Mouse (Mus musculus) brain, adult 10 weeks (tissue): ENCODE results near the gene Slc35g1. TPM values are rescaled to one million over a fixed set of nuclear protein-coding genes. Genes with fewer than 3 reads are reported as not detected.

ENCODE experiments used
- polyA plus RNA-seq: library from polyadenylated mRNA; stranded (reverse); fragments of 350-450 nt; fragmentation: Illumina TruSeq; extraction: RNeasy Lipid Tissue Mini Kit (QIAGEN cat#74804); gene quantifications from one replicate; pipeline ENCODE4 v1.2.3, GENCODE M21; 2015; ENCODE audit warnings: low read depth, low replicate concordance

Slc35g1 gene
- polyA plus RNA-seq = 2.7 TPM

DNA sequence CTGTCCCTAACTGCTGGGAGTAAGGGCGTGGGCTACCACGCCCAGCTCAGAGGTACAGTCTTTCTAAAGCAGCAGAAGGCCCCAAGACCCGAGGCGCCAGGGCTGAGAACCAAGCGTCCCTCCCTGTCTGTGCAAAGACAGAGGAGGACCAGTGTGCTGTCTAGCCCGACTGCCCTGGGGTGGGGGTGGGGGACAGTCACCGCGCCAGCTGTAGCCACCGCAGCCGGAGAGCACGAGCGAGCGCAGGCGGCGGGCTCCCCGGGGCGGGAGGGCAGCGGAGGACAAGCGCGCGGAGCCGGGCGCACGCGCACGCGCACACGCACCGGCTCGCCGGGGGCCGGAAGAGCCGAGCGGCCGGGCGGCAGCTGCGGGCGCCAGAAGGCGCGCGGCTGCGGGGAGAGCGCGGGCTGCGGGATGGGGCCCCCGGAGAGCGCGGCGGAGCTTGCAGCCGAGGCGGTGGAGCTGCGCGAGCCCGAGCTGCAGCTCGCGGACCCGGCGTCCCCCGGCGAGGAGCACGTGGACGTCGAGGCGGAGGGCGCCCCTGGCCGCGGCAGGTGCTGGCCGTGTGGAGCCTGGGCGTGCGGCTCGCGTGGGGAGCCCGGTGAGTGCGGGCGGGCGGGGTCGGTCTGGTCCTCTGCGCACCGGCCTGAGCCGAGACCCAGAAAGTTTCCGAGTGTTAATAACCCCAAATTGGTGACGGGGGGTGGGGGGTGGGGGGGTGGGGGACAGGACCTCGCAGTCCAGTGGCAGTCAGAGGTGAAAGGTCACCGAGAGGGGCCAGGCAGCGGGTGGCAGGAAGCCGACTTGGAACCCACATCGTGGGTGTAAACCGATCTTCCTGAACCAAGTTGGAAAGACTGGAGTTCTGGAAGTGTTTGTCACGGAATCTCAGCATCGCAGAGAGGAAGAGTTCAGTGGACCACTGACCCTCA is at the start of gene Slc35g1:
TSS of gene Slc35g1 (plus strand) at position 280 of the 932 bp plus-strand sequence.

Other genes with a start within 250 kb of the Slc35g1 start
- 20.7 TPM for gene Fra10ac1, start 171.8 kb upstream of the Slc35g1 start, polyA plus RNA-seq
- gene Lgi1, start 131.4 kb upstream of the Slc35g1 start, polyA plus RNA-seq = 116 TPM
- gene Plce1, start 85.1 kb downstream of the Slc35g1 start, polyA plus RNA-seq = 3.8 TPM